Mouse (Mus musculus) left cerebral cortex, adult 18-20 months (tissue): ENCODE data around the gene Pdlim7. TPM values are rescaled to one million over a fixed set of nuclear protein-coding genes. Genes with fewer than 3 reads are reported as not detected.
A peak's percentile ranks its signal among the peaks of the same experiment; 100 is the strongest.

ENCODE experiments used
- DNase-seq, 2 experiments: peaks; one replicate each; pipeline ENCODE4 v3.0.0; 2021 to 2022; ENCODE audit warnings: low spot score in 2 of 2, mixed read lengths in 1 of 2
- total RNA-seq, 2 experiments: library from RNA; stranded (reverse); gene quantifications; 2 replicates each; pipeline ENCODE4 v1.2.3; 2021

Pdlim7 gene
- total RNA-seq, 2 experiments from 2014 or later: 91.7 to 101 TPM

- peak in 1 of 2 experiments; percentile 57 for DNase-seq
Measured at GRCm38 (mm10) chr13:55470372-55470771, 43.1 kb downstream of the Pdlim7 start.

- no peak for DNase-seq
Measured at GRCm38 (mm10) chr13:55468851-55469560, 44.5 kb downstream of the Pdlim7 start.

- DNase-seq: no peak
Measured at GRCm38 (mm10) chr13:55465830-55466440, 47.5 kb downstream of the Pdlim7 start.

- DNase-seq: peak in 1 of 2 experiments; percentile 37
Measured at GRCm38 (mm10) chr13:55465184-55465583, 48.3 kb downstream of the Pdlim7 start.

- peak; percentile 62 to 77 for DNase-seq
Measured at GRCm38 (mm10) chr13:55464027-55464884, 49.2 kb downstream of the Pdlim7 start, which contains the start of gene Prr7. Gene Prr7, plus strand, starts transcription at chr13:55464267.

- DNase-seq: no peak
Measured at GRCm38 (mm10) chr13:55463399-55464026, 50.0 kb downstream of the Pdlim7 start.

GRCm38 (mm10) chr13:55462965-55463364 lies 50.5 kb downstream of the Pdlim7 start:
- no peak for DNase-seq

- DNase-seq: no peak
Measured at GRCm38 (mm10) chr13:55451785-55452549, 61.5 kb downstream of the Pdlim7 start.

GRCm38 (mm10) chr13:55451296-55451695 lies 62.2 kb downstream of the Pdlim7 start:
- DNase-seq: no peak

- DNase-seq: peak in 1 of 2 experiments; percentile 36
Measured at GRCm38 (mm10) chr13:55450511-55450980, 62.9 kb downstream of the Pdlim7 start.

GRCm38 (mm10) chr13:55449679-55450441 lies 63.6 kb downstream of the Pdlim7 start:
- no peak for DNase-seq

GRCm38 (mm10) chr13:55449205-55449604 lies 64.3 kb downstream of the Pdlim7 start:
- DNase-seq: no peak

GRCm38 (mm10) chr13:55448131-55448530 lies 65.3 kb downstream of the Pdlim7 start:
- no peak for DNase-seq

GRCm38 (mm10) chr13:55447543-55447943 lies 65.9 kb downstream of the Pdlim7 start:
- DNase-seq: no peak

- DNase-seq: no peak
Measured at GRCm38 (mm10) chr13:55446483-55447105, 66.9 kb downstream of the Pdlim7 start.
